ENCODE assay signal across 18 mouse cellular contexts in genomic region chr3:131483650-131484049, GRCm38 (mm10). TPM values are rescaled to one million over a fixed set of nuclear protein-coding genes. Genes with fewer than 3 reads are reported as not detected.
"Had no signal": no experiment of that assay in that cellular context is flagged by ENCODE, and none has a peak within 500 bp of the region (broad histone marks: within the 10 kb centered on the region; RNA-seq: fewer than 3 reads in every experiment).

No protein-coding gene starts in this region.

- H3K4me3 ChIP-seq: limb, embryonic 10.5 days; limb, embryonic 13.5 days; liver, embryonic 12.5 days; liver, embryonic 15.5 days; lung, embryonic 15.5 days; midbrain, embryonic 13.5 days; myocyte; neural tube, embryonic 13.5 days had no signal

- DNase-seq: liver; lung, adult 18-20 months; lung, postnatal 10 days; lung, postnatal 4 days; thymus, adult 18-20 months; thymus, postnatal 14 days; thymus, postnatal 4 days had no signal

- H3K9me3 ChIP-seq: limb, embryonic 10.5 days; limb, embryonic 13.5 days; liver, embryonic 12.5 days; liver, embryonic 15.5 days; lung, embryonic 15.5 days; midbrain, embryonic 13.5 days; neural tube, embryonic 13.5 days had no signal

- H3K36me3 ChIP-seq: limb, embryonic 10.5 days; limb, embryonic 13.5 days; liver, embryonic 12.5 days; liver, embryonic 15.5 days; lung, embryonic 15.5 days; midbrain, embryonic 13.5 days; neural tube, embryonic 13.5 days had no signal

- H3K4me2 ChIP-seq: limb, embryonic 13.5 days; liver, embryonic 12.5 days; liver, embryonic 15.5 days; lung, embryonic 15.5 days; midbrain, embryonic 13.5 days; neural tube, embryonic 13.5 days had no signal

- ATAC-seq: intestine, postnatal 0 days; liver, embryonic 12.5 days; midbrain, embryonic 13.5 days; midbrain, embryonic 16.5 days had no signal

- H3K27ac ChIP-seq: limb, embryonic 10.5 days; limb, embryonic 13.5 days; liver, embryonic 12.5 days; liver, embryonic 15.5 days; lung, embryonic 15.5 days; midbrain, embryonic 13.5 days; neural tube, embryonic 13.5 days had no signal

- H3K9ac ChIP-seq: limb, embryonic 13.5 days; liver, embryonic 12.5 days; liver, embryonic 15.5 days; lung, embryonic 15.5 days; midbrain, embryonic 13.5 days; neural tube, embryonic 13.5 days had no signal

- H3K4me1 ChIP-seq: limb, embryonic 10.5 days; limb, embryonic 13.5 days; liver, embryonic 12.5 days had no signal

RNA-seq across cellular contexts. Expression of gene Sgms2, which starts 7.6 kb away (rescaled TPM):
- total RNA-seq: megakaryocyte-erythroid progenitor cell, adult 5-6 weeks had no signal
